In the genomic region with DNA sequence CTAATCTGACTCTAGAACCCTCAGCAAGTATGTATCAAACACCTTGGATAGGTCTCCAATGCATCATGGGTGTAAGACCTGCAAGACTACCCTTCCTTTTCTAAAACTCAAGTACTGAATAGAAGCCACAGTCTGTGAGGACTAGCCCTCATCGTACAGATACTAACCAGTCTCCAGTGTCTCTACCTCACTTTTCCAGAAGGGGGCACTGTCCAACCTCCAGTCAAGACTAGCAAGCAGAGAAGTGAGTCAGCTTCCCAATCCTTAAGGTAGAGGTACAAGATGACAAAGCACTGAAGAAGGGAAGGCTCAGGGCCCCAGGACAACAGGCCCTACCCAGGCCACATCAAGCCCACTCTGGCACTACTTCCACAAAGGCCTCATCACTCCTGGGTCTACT, we compare ENCODE assay signal across 8 mouse cellular contexts. TPM values are rescaled to one million over a fixed set of nuclear protein-coding genes. Genes with fewer than 3 reads are reported as not detected.
A peak's percentile ranks its signal among the peaks of the same experiment; 100 is the strongest.
DNase-seq lines count a peak whose midpoint lies in the region; ATAC-seq and TF ChIP-seq lines count a peak whose summit lies in the region.

No protein-coding gene starts in this region.

- DNase-seq in 3T3-L1 (ENCODE audit: low read depth, low spot score) (peak; percentile 80), A20 (ENCODE audit: low read depth, low spot score) (peak; percentile 77)
- DNase-seq in adrenal gland, postnatal 36 days: peak; percentile 59 to 80
- DNase-seq in embryonic facial prominence, embryonic 14.5 days (ENCODE audit: low spot score): peak; percentile 62
- peak; percentile 83 for DNase-seq in kidney, postnatal 0 days (ENCODE audit: low spot score)
- DNase-seq in right cerebral cortex, postnatal 25 days: peak; percentile 52
- DNase-seq in ovary, adult 18-20 months (ENCODE audit: low spot score): no peak

- H3K9me3 ChIP-seq in embryonic facial prominence, embryonic 14.5 days (ENCODE audit: control insufficient read depth, low read length): no peaks in the 10 kb centered on the region
- no peaks in the 10 kb centered on the region for H3K9me3 ChIP-seq in kidney, postnatal 0 days (replicated peaks; ENCODE audit: low read length)
- H3K9me3 ChIP-seq in liver, embryonic 16.5 days (replicated peaks; ENCODE audit: control insufficient read depth, low read length): no peaks in the 10 kb centered on the region

- TF ChIP-seq CTCF in kidney, postnatal 0 days (IDR thresholded peaks at IDR 0.05; ENCODE audit: low read depth): peak; percentile 75

- ATAC-seq in embryonic facial prominence, embryonic 14.5 days (ENCODE audit: low read depth): no peak
- ATAC-seq in kidney, postnatal 0 days (replicated peaks; ENCODE audit: low FRiP score, low read depth): no peak
- ATAC-seq in liver, embryonic 16.5 days (ENCODE audit: low read depth): no peak

- peaks cover 13% of the 10 kb centered on the region for H3K4me1 ChIP-seq in embryonic facial prominence, embryonic 14.5 days (ENCODE audit: control insufficient read depth, insufficient read depth, low read length)
- H3K4me1 ChIP-seq in kidney, postnatal 0 days (replicated peaks; ENCODE audit: insufficient read depth, low read length): peaks cover 10% of the 10 kb centered on the region; the same call in 1 of the 2 replicates
- H3K4me1 ChIP-seq in liver, embryonic 16.5 days (ENCODE audit: control insufficient read depth, low read depth, low read length): peaks cover 38% of the 10 kb centered on the region

- H3K27me3 ChIP-seq in embryonic facial prominence, embryonic 14.5 days (replicated peaks; ENCODE audit: control insufficient read depth, insufficient read depth, low read length): no peaks in the 10 kb centered on the region
- H3K27me3 ChIP-seq in kidney, postnatal 0 days (ENCODE audit: insufficient read depth, low read length): no peaks in the 10 kb centered on the region
- no peaks in the 10 kb centered on the region for H3K27me3 ChIP-seq in liver, embryonic 16.5 days (ENCODE audit: control insufficient read depth, insufficient read depth, low read depth, low read length)

- H3K36me3 ChIP-seq in embryonic facial prominence, embryonic 14.5 days (ENCODE audit: control insufficient read depth, insufficient read depth, low read length): peaks cover 58% of the 10 kb centered on the region
- H3K36me3 ChIP-seq in kidney, postnatal 0 days (ENCODE audit: insufficient read depth, low read length): peaks cover 28% of the 10 kb centered on the region
- H3K36me3 ChIP-seq in liver, embryonic 16.5 days (ENCODE audit: control insufficient read depth, insufficient read depth): peaks cover 8% of the 10 kb centered on the region

- no peak overlapping the region for H3K9ac ChIP-seq in embryonic facial prominence, embryonic 14.5 days (ENCODE audit: low read depth, low read length)
- H3K9ac ChIP-seq in kidney, postnatal 0 days (ENCODE audit: low read depth, low read length): no peak overlapping the region
- H3K9ac ChIP-seq in liver, embryonic 16.5 days (ENCODE audit: low read depth, low read length): 0 out of 2 replicates have a peak overlapping the region, but pooled peaks have one; percentile 10

- no peak overlapping the region for H3K4me3 ChIP-seq in embryonic facial prominence, embryonic 14.5 days (ENCODE audit: low read depth, low read length)
- H3K4me3 ChIP-seq in kidney, postnatal 0 days (replicated peaks; ENCODE audit: low read depth, low read length): no peak overlapping the region
- H3K4me3 ChIP-seq in liver, embryonic 16.5 days (ENCODE audit: low read depth, low read length): no peak overlapping the region

- no peak overlapping the region for H3K27ac ChIP-seq in embryonic facial prominence, embryonic 14.5 days (replicated peaks; ENCODE audit: low read depth, low read length)
- H3K27ac ChIP-seq in kidney, postnatal 0 days: no peak overlapping the region; the same call in 1 of the 2 replicates
- H3K27ac ChIP-seq in liver, embryonic 16.5 days (ENCODE audit: low read length): peak overlapping the region; percentile 11; the same call in 1 of the 2 replicates

- H3K4me2 ChIP-seq in embryonic facial prominence, embryonic 14.5 days (ENCODE audit: low read depth, low read length): 0 out of 2 replicates have a peak overlapping the region, but pooled peaks have one; percentile 4
- H3K4me2 ChIP-seq in kidney, postnatal 0 days (ENCODE audit: low read length): no peak overlapping the region
- H3K4me2 ChIP-seq in liver, embryonic 16.5 days (ENCODE audit: low read depth, low read length): no peak overlapping the region

- WGBS in embryonic facial prominence, embryonic 14.5 days: 75% methylated on average over 1 of the region's 1 CpGs
- WGBS in kidney, postnatal 0 days: 43% methylated on average over 1 of the region's 1 CpGs
- 17% methylated on average over 1 of the region's 1 CpGs for WGBS in liver, embryonic 16.5 days (ENCODE audit: insufficient replicate concordance)

RNA-seq across cellular contexts. Expression of gene Surf4, which starts 3.3 kb away (rescaled TPM):
- total RNA-seq in adrenal gland, postnatal 36 days (2021): 100 to 1,000 TPM; 190 to 191 TPM
- 272 and 273 TPM in 2 replicates for polyA plus RNA-seq in embryonic facial prominence, embryonic 14.5 days (2014; fragmentation: Nextera tagmentation; extraction: Ambion mirVana)
- polyA plus RNA-seq in kidney, postnatal 0 days (2015; fragmentation: Nextera tagmentation; extraction: Ambion mirVana): 186 and 216 TPM in 2 replicates
- polyA plus RNA-seq in liver, embryonic 16.5 days (2015; fragmentation: Nextera tagmentation; extraction: Ambion mirVana): 119 and 121 TPM in 2 replicates

RNA-seq across cellular contexts. Expression of gene Stkld1, which starts 3.5 kb away (rescaled TPM):
- total RNA-seq in adrenal gland, postnatal 36 days (2021): under 1 TPM; 0.13 to 0.46 TPM
- 0.07 and 0.16 TPM in 2 replicates for polyA plus RNA-seq in embryonic facial prominence, embryonic 14.5 days (2014; fragmentation: Nextera tagmentation; extraction: Ambion mirVana)
- polyA plus RNA-seq in kidney, postnatal 0 days (2015; fragmentation: Nextera tagmentation; extraction: Ambion mirVana): 0.07 and 0.27 TPM in 2 replicates
- 0.04 TPM in 2 replicates for polyA plus RNA-seq in liver, embryonic 16.5 days (2015; fragmentation: Nextera tagmentation; extraction: Ambion mirVana)

RNA-seq across cellular contexts. Expression of gene Surf1, which starts 14.1 kb away (rescaled TPM):
- total RNA-seq in adrenal gland, postnatal 36 days (2021): 100 to 1,000 TPM in 1 of 2 experiments, 10 to 100 TPM in 1; 99.3 to 120 TPM
- polyA plus RNA-seq in embryonic facial prominence, embryonic 14.5 days (2014; fragmentation: Nextera tagmentation; extraction: Ambion mirVana): 42.9 and 50.8 TPM in 2 replicates
- polyA plus RNA-seq in kidney, postnatal 0 days (2015; fragmentation: Nextera tagmentation; extraction: Ambion mirVana): 62.5 and 64.1 TPM in 2 replicates
- polyA plus RNA-seq in liver, embryonic 16.5 days (2015; fragmentation: Nextera tagmentation; extraction: Ambion mirVana): 31.5 and 32.4 TPM in 2 replicates

RNA-seq across cellular contexts. Expression of gene Surf2, which starts 14.2 kb away (rescaled TPM):
- total RNA-seq in adrenal gland, postnatal 36 days (2021): 10 to 100 TPM; 37.5 to 40.1 TPM
- polyA plus RNA-seq in embryonic facial prominence, embryonic 14.5 days (2014; fragmentation: Nextera tagmentation; extraction: Ambion mirVana): 31.2 and 34.3 TPM in 2 replicates
- 37.2 and 39.4 TPM in 2 replicates for polyA plus RNA-seq in kidney, postnatal 0 days (2015; fragmentation: Nextera tagmentation; extraction: Ambion mirVana)
- 17.4 and 17.9 TPM in 2 replicates for polyA plus RNA-seq in liver, embryonic 16.5 days (2015; fragmentation: Nextera tagmentation; extraction: Ambion mirVana)

RNA-seq across cellular contexts. Expression of gene Rpl7a, which starts 19.8 kb away (rescaled TPM):
- total RNA-seq in adrenal gland, postnatal 36 days (2021): 100 to 1,000 TPM; 527 to 531 TPM
- polyA plus RNA-seq in embryonic facial prominence, embryonic 14.5 days (2014; fragmentation: Nextera tagmentation; extraction: Ambion mirVana): 667 and 701 TPM in 2 replicates
- 668 and 686 TPM in 2 replicates for polyA plus RNA-seq in kidney, postnatal 0 days (2015; fragmentation: Nextera tagmentation; extraction: Ambion mirVana)
- polyA plus RNA-seq in liver, embryonic 16.5 days (2015; fragmentation: Nextera tagmentation; extraction: Ambion mirVana): 297 and 333 TPM in 2 replicates
